Mouse (Mus musculus) C2C12 (cell line): Measurements from ENCODE around the gene Ilvbl. TPM values are rescaled to one million over a fixed set of nuclear protein-coding genes. Genes with fewer than 3 reads are reported as not detected.
A peak's percentile ranks its signal among the peaks of the same experiment; 100 is the strongest.

Experiments used
- H3K27me3 ChIP-seq: one replicate; pipeline ENCODE4 v1.6.1; 2011; ENCODE audit not compliant: control insufficient read depth, insufficient read depth, insufficient read length
- H3K36me3 ChIP-seq: one replicate; pipeline ENCODE4 v1.6.1; 2011; ENCODE audit not compliant: control insufficient read depth, insufficient read depth
- H3K4me3 ChIP-seq: one replicate; pipeline ENCODE4 v1.5.1; 2011; ENCODE audit warnings: mild to moderate bottlenecking, control low read depth; ENCODE audit not compliant: poor library complexity, insufficient read depth, severe bottlenecking
- H3K79me2 ChIP-seq: one replicate; pipeline ENCODE4 v1.6.1; 2011; ENCODE audit not compliant: control insufficient read depth, insufficient read depth
- H3K79me3 ChIP-seq: one replicate; pipeline ENCODE4 v1.6.1; 2011; ENCODE audit warnings: low read depth, control low read depth
- H3ac ChIP-seq: one replicate; pipeline ENCODE3; 2011; ENCODE audit warnings: low read depth; ENCODE audit not compliant: control insufficient read depth, insufficient read length
- CEBPB ChIP-seq: IDR thresholded peaks from one replicate; pipeline ENCODE4 v1.6.1; 2011; ENCODE audit warnings: low read depth, mild to moderate bottlenecking, control low read depth, moderate library complexity
- CTCF ChIP-seq: IDR thresholded peaks from one replicate; pipeline ENCODE4 v1.5.1; 2011; ENCODE audit not compliant: control insufficient read depth, insufficient read depth, insufficient read length
- FOSL1 ChIP-seq: IDR thresholded peaks from one replicate; pipeline ENCODE4 v1.8.0; 2011; ENCODE audit warnings: mild to moderate bottlenecking, low read length; ENCODE audit not compliant: poor library complexity, insufficient read depth, severe bottlenecking
- MAX ChIP-seq: IDR thresholded peaks from one replicate; pipeline ENCODE4 v1.6.1; 2011; ENCODE audit warnings: mild to moderate bottlenecking, control low read depth
- MYOD1 ChIP-seq: IDR thresholded peaks from one replicate; pipeline ENCODE4 v1.6.1; 2011; ENCODE audit warnings: low read depth; ENCODE audit not compliant: control insufficient read depth, insufficient read length
- MYOG ChIP-seq: IDR thresholded peaks from one replicate; pipeline ENCODE4 v1.6.1; 2011; ENCODE audit not compliant: control insufficient read depth, insufficient read length; ENCODE audit errors: extremely low read depth
- USF1 ChIP-seq: IDR thresholded peaks from one replicate; pipeline ENCODE4 v1.6.1; 2011; ENCODE audit warnings: low read depth, mild to moderate bottlenecking, control low read depth, moderate library complexity
- polyA plus RNA-seq: library from polyadenylated mRNA; unstranded; fragments of >200 nt; fragmentation: generic; extraction: Trizol; gene quantifications from one replicate; pipeline ENCODE4 v1.2.1, GENCODE M21; 2012; ENCODE audit warnings: missing spikeins

Ilvbl gene
- polyA plus RNA-seq, 1 experiment = 23.7 TPM

DNA sequence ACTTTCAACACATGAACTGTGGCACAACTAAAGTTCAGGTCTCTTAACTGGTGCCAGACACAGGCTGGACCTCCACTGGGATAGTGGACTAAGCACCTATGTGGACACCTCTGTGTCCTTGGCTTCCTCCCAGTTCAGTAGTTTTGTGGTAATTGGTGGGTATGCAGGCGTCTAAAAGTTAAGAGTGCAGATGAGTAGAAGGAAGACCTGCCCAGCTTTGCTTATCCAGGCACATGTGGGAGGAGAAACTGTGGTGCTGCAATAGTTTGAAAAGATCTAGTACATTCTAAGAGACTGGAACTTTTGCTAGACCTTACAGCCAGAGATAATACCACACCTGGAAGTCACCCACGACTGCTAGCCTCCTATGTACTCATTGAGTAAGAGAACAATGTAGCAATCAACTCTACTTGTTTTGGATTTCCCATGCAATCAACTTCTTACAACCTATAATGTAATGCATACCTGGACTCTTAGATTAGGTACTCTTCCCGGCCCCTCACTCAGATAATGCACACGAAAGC lies 18.8 kb downstream of the Ilvbl start:
- Histone ChIP-seq H3K36me3 (peaks cover 18% of the 10 kb centered on the region), H3ac (no peak overlapping the region), H3K27me3 (no peaks in the 10 kb centered on the region), H3K4me3 (no peak overlapping the region), H3K79me2 (peaks cover 33% of the 10 kb centered on the region), H3K79me3 (peaks cover 17% of the 10 kb centered on the region)
- TF ChIP-seq MYOD1 (no peak), CEBPB (no peak), MAX (no peak), USF1 (no peak), CTCF (no peak), MYOG (no peak), FOSL1 (no peak)

DNA sequence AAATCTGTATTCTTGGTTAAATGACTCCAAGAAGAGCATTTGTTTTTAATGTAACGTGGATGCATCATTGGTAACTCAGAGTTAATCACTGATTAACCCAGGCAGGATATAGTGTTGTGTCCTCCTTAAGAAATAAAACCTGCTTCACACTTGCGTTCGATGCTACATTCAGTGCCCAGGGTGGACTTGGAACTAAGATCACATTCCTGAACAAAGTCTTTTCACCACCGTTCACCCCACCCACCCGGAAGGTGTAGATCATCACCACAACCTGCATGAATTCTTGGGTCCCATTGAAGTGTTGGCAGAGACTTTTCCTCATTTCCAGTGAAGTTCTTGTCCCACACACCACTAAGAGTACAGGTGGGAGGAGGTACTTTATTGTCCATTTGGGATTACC lies 19.6 kb downstream of the Ilvbl start:
- H3K36me3 ChIP-seq = peaks cover 10% of the 10 kb centered on the region
- TF ChIP-seq USF1 (no peak), CEBPB (no peak), MYOG (no peak), FOSL1 (no peak), MYOD1 (no peak), MAX (no peak)
- H3K79me3 ChIP-seq = peaks cover 17% of the 10 kb centered on the region
- peaks cover 30% of the 10 kb centered on the region for H3K79me2 ChIP-seq
- no peak overlapping the region for H3K4me3 ChIP-seq
- no peak overlapping the region for H3ac ChIP-seq
- no peaks in the 10 kb centered on the region for H3K27me3 ChIP-seq

DNA sequence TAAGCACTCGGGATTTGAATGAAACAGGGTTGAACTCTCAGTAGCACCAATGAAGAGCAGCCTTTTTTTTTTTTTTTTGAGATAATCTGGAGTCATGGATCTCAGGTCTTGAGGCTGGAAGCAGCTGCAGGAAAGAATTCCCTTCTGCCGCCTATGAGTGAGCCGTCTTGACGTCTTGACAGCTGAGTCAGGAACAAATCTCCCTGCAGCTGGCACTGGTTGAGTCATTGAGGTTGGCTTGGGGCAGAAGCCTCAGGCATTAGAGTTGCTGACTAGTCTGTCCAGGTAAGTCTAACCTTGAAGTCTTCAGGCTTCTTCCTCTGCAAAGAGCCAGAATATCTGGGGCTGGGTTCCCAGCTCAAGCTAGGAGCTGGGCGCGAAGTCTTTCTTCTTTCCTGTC lies 20.0 kb downstream of the Ilvbl start:
- no peak overlapping the region for H3ac ChIP-seq
- H3K4me3 ChIP-seq = no peak overlapping the region
- H3K79me3 ChIP-seq = peaks cover 16% of the 10 kb centered on the region
- H3K27me3 ChIP-seq = no peaks in the 10 kb centered on the region
- H3K79me2 ChIP-seq = peaks cover 26% of the 10 kb centered on the region
- peaks cover 6% of the 10 kb centered on the region for H3K36me3 ChIP-seq
- TF ChIP-seq MAX (no peak), MYOD1 (peak; percentile 87)

DNA sequence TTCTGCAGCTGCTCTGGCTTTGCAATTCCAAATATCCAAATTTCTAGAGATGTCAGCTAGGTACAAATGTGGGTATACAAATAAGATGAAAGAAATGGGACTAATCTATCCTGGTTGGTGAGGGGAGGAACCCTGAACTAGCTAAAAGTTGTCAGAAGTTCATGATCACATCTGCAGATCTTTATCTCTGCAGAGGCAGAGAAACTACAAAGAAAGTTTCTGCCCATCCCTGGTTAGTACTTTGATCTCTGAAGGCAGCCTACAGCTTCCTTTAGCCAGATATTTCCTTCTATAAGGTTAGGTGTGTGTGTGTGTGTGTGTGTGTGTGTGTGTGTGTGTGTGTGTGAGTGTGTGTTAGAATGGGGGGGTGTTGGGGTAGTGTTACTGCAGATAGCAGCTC lies 20.4 kb downstream of the Ilvbl start:
- Histone ChIP-seq H3K79me3 (peaks cover 16% of the 10 kb centered on the region), H3K27me3 (no peaks in the 10 kb centered on the region), H3K36me3 (peaks cover 1% of the 10 kb centered on the region), H3K79me2 (peaks cover 22% of the 10 kb centered on the region), H3K4me3 (no peak overlapping the region), H3ac (no peak overlapping the region)
- TF ChIP-seq FOSL1 (no peak), MYOG (no peak), MYOD1 (no peak), USF1 (no peak), MAX (no peak), CEBPB (no peak), CTCF (no peak)

DNA sequence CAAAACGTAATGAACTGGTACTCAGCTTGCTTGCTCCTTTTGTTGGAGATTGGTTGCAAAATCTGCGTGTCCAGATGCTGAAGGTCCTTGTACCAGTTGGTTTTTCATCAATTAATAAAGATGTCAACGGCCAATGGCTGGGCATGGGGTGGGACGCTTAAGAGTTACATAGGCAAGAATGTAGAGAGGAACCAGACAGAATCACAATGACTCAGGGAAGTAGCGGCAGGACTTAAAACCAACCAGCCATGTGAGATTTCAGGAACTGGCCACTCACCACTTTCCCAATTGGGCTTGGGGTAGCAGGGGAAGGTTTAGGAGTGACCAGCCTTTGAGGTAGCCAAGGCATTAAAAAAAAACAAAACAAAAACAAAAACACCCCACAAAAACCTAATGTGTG lies 25.7 kb downstream of the Ilvbl start:
- TF ChIP-seq CTCF (no peak), MYOD1 (no peak), CEBPB (no peak), FOSL1 (no peak), MYOG (no peak), USF1 (no peak), MAX (no peak)
- Histone ChIP-seq H3K36me3 (no peaks in the 10 kb centered on the region), H3K4me3 (no peak overlapping the region)

DNA sequence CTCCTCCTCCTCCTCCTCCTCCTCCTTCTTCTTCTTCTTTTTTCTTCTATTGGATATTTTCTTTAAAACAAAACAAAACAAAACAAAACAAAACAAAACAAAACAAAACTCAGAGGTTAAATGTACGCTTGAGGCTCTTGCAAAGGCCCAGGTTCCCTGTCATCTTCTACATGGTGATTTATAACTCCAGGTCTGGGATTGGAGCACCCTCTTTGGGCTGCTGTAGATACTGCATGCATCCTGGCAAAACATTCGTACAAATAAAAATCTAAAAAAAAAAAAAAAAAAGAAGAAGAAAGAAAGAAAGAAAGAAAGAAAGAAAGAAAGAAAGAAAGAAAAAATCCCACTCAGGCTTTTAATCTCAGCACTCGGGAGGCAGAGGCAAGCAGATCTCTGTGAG lies 30.9 kb downstream of the Ilvbl start:
- no peaks in the 10 kb centered on the region for H3K36me3 ChIP-seq
- no peaks in the 10 kb centered on the region for H3K79me2 ChIP-seq
- no peaks in the 10 kb centered on the region for H3K27me3 ChIP-seq
- TF ChIP-seq FOSL1 (no peak), CTCF (peak; percentile 21)
- no peak overlapping the region for H3K4me3 ChIP-seq
- no peak overlapping the region for H3ac ChIP-seq
- no peaks in the 10 kb centered on the region for H3K79me3 ChIP-seq

More for the DNA sequence above, 25.7 kb downstream of the Ilvbl start:
- H3K79me2 ChIP-seq = no peaks in the 10 kb centered on the region
- no peaks in the 10 kb centered on the region for H3K27me3 ChIP-seq
- H3ac ChIP-seq = no peak overlapping the region
- H3K79me3 ChIP-seq = no peaks in the 10 kb centered on the region
